Mouse (Mus musculus): Measurements from ENCODE around the gene Olfr149. TPM values are rescaled to one million over a fixed set of nuclear protein-coding genes. Genes with fewer than 3 reads are reported as not detected.
"Not testable (repeated sequence)": the region's sequence is repeated elsewhere in the genome, so short reads cannot be mapped to it uniquely, and the experiment has no call there.

The Olfr149 gene
- not detected in 2 replicates for polyA plus RNA-seq (2015; fragmentation: Nextera tagmentation; extraction: Ambion mirVana)

DNA sequence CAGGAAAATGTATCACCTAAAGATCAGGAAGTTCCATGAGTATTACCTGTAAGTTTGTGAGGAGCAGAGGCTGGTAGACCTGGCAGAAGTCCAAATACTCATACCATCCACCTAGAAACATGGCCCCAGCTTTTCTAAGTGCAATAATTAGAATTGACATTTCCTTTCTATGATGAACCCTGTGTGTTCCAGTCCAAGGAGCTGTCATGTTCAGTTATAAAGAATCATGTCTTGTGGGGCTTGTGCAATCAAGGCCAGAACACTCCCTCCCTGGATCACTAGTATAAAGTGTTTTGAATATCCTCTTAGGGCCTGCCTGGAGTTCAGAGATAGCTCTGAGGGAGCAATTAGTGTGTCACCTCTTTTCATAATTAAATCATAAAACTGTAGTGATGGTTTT is at the start of gene Olfr149:
TSS of gene Olfr149 (minus strand) at position 101 of the 400 bp plus-strand sequence.
- no peak for ATAC-seq
- no peak within 1 kb of the TSS for H3K4me2 ChIP-seq (replicated peaks)

DNA sequence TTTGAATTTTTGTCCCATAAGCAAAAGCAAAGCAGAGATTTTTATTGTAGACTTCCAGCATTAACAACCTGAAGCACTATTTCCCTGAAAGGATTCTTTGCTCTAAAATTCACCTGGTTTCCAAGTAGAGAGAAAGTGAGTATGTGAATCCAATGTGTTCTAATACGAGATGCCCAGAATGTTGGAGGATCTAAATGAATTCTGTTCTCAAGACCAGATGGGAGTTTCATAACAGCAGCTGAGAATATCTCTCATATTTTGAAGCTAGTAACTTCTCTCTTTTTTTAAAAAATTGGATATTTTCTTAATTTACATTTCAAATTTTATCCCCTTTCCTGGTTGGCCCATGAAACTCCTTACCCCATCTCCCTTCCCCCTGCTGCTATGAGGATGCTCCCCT is 39.5 kb upstream of the Olfr149 start:
- WGBS, result 86% methylated on average over 1 of the region's 1 CpGs
- Histone ChIP-seq H3K36me3 (no peaks in the 10 kb centered on the region), H3K27ac (no peak overlapping the region), H3K4me1 (replicated peaks) (no peaks in the 10 kb centered on the region), H3K27me3 (replicated peaks) (no peaks in the 10 kb centered on the region), H3K9me3 (no peaks in the 10 kb centered on the region), H3K4me2 (replicated peaks) (no peak overlapping the region), H3K4me3 (replicated peaks) (no peak overlapping the region), H3K9ac (no peak overlapping the region)
- ATAC-seq, result no peak

More for the DNA sequence above, at the start of gene Olfr149:
- Histone ChIP-seq H3K27me3 (replicated peaks) (no peaks in the 10 kb centered on the region), H3K36me3 (no peaks in the 10 kb centered on the region), H3K9ac (no peak within 1 kb of the TSS), H3K9me3 (no peaks in the 10 kb centered on the region), H3K27ac (no peak within 1 kb of the TSS), H3K4me3 (replicated peaks) (no peak within 1 kb of the TSS), H3K4me1 (replicated peaks) (no peaks in the 10 kb centered on the region)

DNA sequence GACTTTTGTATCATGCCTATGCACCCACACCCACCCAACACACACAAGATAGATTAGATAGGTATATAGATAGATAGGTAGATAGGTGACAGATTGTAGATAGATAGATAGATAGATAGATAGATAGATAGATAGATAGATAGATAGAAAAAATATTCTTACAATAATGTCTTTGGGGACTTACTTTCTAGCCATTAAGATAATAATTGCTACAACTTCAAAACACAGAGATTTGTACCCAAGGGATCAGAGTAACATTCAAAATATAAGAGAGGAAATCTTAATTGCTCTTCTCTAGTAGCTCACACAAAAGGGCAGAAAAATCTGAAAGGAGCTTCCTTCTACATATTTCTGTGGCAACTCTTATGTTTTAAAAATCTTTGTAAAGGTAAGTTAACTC is 39.0 kb upstream of the Olfr149 start, which contains the start of gene Olfr967:
TSS of gene Olfr967 (plus strand) at position 301 of the 400 bp plus-strand sequence.
- H3K27ac ChIP-seq, result no peak within 1 kb of the TSS
- no peaks in the 10 kb centered on the region for H3K36me3 ChIP-seq
- H3K27me3 ChIP-seq (replicated peaks), result no peaks in the 10 kb centered on the region
- ATAC-seq, result no peak
- H3K4me3 ChIP-seq (replicated peaks), result no peak within 1 kb of the TSS
- no peak within 1 kb of the TSS for H3K4me2 ChIP-seq (replicated peaks)
- no peaks in the 10 kb centered on the region for H3K9me3 ChIP-seq
- no peak within 1 kb of the TSS for H3K9ac ChIP-seq
- no peaks in the 10 kb centered on the region for H3K4me1 ChIP-seq (replicated peaks)

DNA sequence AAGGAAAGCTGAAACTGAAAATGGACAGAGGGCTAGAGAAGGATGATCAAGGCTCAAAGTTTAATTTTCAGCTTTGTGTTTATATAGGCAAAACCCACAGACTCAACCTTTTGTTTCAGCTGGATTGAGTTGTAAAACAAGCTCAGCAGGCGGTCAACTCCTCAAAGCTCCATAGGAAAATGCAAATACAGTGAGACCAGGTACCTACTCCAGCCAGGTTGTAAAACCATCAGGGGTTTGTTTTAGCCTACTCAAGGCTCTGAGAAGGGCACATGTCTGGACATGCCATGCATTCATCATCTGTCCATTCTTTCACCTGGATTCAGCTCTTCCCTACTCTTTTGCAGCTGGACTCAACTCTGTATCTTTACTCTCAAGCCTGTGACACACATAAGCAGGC is 33.8 kb upstream of the Olfr149 start:
- no peaks in the 10 kb centered on the region for H3K4me1 ChIP-seq (replicated peaks)
- ATAC-seq, result no peak
- no peaks in the 10 kb centered on the region for H3K27me3 ChIP-seq (replicated peaks)
- no peak overlapping the region for H3K4me2 ChIP-seq (replicated peaks)
- no peaks in the 10 kb centered on the region for H3K36me3 ChIP-seq
- no peaks in the 10 kb centered on the region for H3K9me3 ChIP-seq
- WGBS, result 75% methylated on average over 1 of the region's 1 CpGs
- no peak overlapping the region for H3K4me3 ChIP-seq (replicated peaks)
- H3K9ac ChIP-seq, result no peak overlapping the region
- H3K27ac ChIP-seq, result no peak overlapping the region

DNA sequence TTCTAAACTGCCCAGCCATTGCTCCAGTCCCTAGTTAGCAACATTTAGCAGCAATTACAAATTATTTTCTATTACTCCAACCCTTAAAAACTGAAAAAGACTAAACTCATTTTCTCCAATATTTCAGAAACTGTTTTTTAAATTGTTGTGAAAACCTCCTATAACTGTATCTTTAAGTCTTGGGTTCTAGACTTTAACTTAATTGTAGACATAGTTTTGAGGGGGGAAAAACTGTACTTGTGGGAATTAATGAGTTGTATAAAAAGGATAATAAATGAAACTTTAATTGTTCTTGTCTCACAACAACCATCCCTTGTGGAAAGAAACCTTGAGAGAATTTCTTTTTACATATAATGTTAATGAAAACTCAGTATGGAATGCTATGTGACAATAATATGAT is 23.8 kb upstream of the Olfr149 start, which contains the start of gene Olfr150:
TSS of gene Olfr150 (plus strand) at position 301 of the 400 bp plus-strand sequence.
- no peaks in the 10 kb centered on the region for H3K9me3 ChIP-seq
- H3K9ac ChIP-seq, result no peak within 1 kb of the TSS
- no peaks in the 10 kb centered on the region for H3K36me3 ChIP-seq
- no peaks in the 10 kb centered on the region for H3K27me3 ChIP-seq (replicated peaks)
- no peak within 1 kb of the TSS for H3K4me2 ChIP-seq (replicated peaks)
- no peak within 1 kb of the TSS for H3K27ac ChIP-seq
- H3K4me1 ChIP-seq (replicated peaks), result no peaks in the 10 kb centered on the region
- H3K4me3 ChIP-seq (replicated peaks), result no peak within 1 kb of the TSS
- ATAC-seq, result no peak

DNA sequence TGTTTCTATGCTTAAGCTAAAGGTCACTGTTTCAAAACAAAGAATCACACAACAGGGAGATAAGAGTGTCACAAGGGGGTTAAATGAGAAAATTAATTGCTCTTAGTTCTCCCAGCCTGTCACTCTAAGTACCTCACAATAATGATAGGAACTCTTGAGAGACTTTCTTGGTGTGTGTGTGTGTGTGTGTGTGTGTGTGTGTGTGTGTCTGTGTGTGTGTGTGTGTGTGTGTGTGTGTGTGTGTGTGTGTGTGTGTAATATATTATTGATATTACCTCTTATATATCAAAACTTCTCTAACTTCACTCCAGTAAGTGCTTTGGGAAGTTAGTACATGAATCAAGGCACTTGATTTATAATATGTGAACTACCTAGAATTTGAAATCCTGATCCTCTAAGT is 4.1 kb upstream of the Olfr149 start, which contains the start of gene Olfr965:
TSS of gene Olfr965 (plus strand) at position 301 of the 400 bp plus-strand sequence.
- Histone ChIP-seq H3K4me3 (replicated peaks) (no peak within 1 kb of the TSS), H3K27me3 (replicated peaks) (no peaks in the 10 kb centered on the region), H3K4me1 (replicated peaks) (no peaks in the 10 kb centered on the region), H3K27ac (no peak within 1 kb of the TSS), H3K36me3 (no peaks in the 10 kb centered on the region), H3K9me3 (no peaks in the 10 kb centered on the region), H3K9ac (no peak within 1 kb of the TSS), H3K4me2 (replicated peaks) (no peak within 1 kb of the TSS)
- no peak for ATAC-seq

DNA sequence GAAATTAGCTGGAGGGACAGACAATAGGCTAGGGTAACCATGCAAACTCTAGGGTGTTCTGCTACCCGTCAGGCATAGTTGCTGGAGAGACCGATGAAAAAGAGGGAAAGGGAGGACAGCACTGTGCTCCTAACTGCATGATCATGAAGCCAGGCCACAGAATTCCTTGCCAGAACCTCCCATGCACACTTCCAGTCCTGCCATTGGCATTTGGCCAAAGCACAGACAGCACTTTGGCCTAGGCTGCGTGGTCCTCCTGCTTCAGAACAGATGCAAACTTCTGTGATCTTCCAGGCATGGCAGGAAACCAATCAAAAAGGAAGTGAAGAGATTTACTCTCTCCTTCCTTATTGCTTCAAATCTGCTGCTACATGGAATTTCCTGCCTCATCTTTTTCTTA is 2.0 kb upstream of the Olfr149 start:
- Histone ChIP-seq H3K4me1 (replicated peaks) (no peaks in the 10 kb centered on the region), H3K27me3 (replicated peaks) (no peaks in the 10 kb centered on the region), H3K4me2 (replicated peaks) (no peak overlapping the region), H3K9me3 (no peaks in the 10 kb centered on the region), H3K36me3 (no peaks in the 10 kb centered on the region), H3K9ac (no peak overlapping the region), H3K27ac (no peak overlapping the region), H3K4me3 (replicated peaks) (no peak overlapping the region)
- WGBS, result 55% methylated on average over 3 of the region's 3 CpGs
- ATAC-seq, result peak; percentile 41; the same call in 1 of the 2 replicates

DNA sequence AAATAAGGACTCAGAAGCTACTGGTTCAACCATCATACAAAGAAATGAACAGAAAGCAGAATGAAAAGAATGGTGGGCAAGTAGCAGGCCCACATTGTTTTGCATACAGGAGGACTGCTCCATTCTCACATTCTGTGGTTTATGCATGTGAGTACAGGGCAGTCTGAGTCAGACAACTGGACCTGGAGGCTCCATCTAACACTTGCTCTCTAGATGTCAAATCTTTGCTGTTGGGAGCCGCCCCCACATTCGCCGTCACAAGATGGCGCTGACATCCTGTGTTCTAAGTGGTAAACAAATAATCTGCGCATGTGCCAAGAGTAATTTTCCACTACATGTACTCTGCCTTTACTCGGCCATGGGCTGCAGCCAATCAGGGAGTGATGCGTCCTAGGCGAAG is 5.8 kb downstream of the Olfr149 start:
- not testable (repeated sequence) for H3K4me2 ChIP-seq (replicated peaks); H3K4me1 ChIP-seq (replicated peaks); H3K9me3 ChIP-seq; ATAC-seq; H3K27ac ChIP-seq; H3K4me3 ChIP-seq (replicated peaks); H3K36me3 ChIP-seq; H3K27me3 ChIP-seq (replicated peaks); H3K9ac ChIP-seq
- WGBS, result 79% methylated on average over 8 of the region's 8 CpGs

DNA sequence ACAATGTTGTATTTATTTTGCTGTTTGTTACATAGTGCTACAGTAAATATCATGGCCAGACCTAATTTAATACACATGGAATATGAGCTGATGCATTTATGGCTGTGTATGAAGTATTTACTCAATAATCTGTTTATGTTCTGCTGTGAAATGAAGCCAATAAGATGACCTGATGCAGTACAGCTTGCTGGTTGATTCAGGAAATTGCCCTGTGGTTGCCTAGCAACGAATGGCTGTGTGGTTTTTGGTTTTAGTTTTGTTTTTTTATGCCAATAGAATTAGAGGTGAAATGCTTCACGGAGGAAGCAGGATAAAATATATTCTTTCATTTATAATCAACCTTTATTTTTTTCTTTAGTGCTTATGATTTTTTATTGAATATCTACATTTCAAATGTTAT is 27.6 kb downstream of the Olfr149 start:
- Histone ChIP-seq H3K9me3 (no peaks in the 10 kb centered on the region), H3K36me3 (no peaks in the 10 kb centered on the region), H3K4me3 (replicated peaks) (no peak overlapping the region), H3K4me2 (replicated peaks) (no peak overlapping the region), H3K27me3 (replicated peaks) (no peaks in the 10 kb centered on the region), H3K9ac (no peak overlapping the region), H3K27ac (no peak overlapping the region), H3K4me1 (replicated peaks) (no peaks in the 10 kb centered on the region)
- 69% methylated on average over 2 of the region's 2 CpGs for WGBS
- no peak for ATAC-seq

DNA sequence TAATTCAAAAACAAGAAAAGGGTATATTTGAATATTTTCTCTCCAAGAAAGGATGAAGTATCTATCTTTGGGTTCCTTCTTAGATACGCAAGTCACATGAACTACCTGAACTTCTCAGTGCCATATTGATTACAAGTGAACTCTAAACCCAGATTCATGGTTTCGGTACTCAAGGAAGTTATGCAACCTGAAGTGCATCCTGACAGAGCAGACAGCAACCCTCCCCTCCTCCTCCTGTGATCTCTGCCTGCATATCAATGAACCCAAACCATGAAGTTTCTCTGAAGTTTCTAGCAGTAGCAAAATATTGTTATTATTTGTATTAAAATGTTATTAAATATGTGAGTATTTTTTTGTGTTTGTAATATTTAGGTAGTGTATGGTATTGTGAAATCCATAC is 28.4 kb downstream of the Olfr149 start:
- no peaks in the 10 kb centered on the region for H3K27me3 ChIP-seq (replicated peaks)
- no peak overlapping the region for H3K4me2 ChIP-seq (replicated peaks)
- no peaks in the 10 kb centered on the region for H3K4me1 ChIP-seq (replicated peaks)
- no peaks in the 10 kb centered on the region for H3K9me3 ChIP-seq
- H3K9ac ChIP-seq, result no peak overlapping the region
- 94% methylated on average over 2 of the region's 2 CpGs for WGBS
- H3K27ac ChIP-seq, result no peak overlapping the region
- H3K36me3 ChIP-seq, result no peaks in the 10 kb centered on the region
- ATAC-seq, result no peak
- no peak overlapping the region for H3K4me3 ChIP-seq (replicated peaks)

DNA sequence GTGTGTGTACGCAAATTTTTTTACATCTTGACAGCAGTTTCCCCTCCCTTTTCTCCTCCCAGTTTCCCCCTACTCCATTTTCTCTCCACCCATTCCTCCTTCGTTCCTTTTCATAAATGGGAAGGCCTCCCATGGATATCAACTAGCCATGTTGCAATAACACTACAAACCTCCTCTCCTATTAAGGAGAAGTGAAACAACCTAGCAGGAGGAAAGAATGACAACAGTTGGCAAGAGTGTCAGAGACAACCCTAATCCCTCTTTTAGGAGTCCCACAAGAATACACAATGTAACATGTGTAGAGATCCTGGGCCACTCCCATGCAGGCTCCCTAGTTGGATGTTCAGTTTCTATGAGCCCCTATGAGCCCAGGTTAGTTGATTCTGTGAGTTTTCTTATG is 32.1 kb downstream of the Olfr149 start:
- Histone ChIP-seq H3K4me2 (replicated peaks) (no peak overlapping the region), H3K9me3 (no peaks in the 10 kb centered on the region), H3K4me1 (replicated peaks) (no peaks in the 10 kb centered on the region), H3K36me3 (no peaks in the 10 kb centered on the region), H3K4me3 (replicated peaks) (no peak overlapping the region), H3K27ac (no peak overlapping the region), H3K9ac (no peak overlapping the region), H3K27me3 (replicated peaks) (no peaks in the 10 kb centered on the region)
- no peak for ATAC-seq
- 88% methylated on average over 2 of the region's 2 CpGs for WGBS

DNA sequence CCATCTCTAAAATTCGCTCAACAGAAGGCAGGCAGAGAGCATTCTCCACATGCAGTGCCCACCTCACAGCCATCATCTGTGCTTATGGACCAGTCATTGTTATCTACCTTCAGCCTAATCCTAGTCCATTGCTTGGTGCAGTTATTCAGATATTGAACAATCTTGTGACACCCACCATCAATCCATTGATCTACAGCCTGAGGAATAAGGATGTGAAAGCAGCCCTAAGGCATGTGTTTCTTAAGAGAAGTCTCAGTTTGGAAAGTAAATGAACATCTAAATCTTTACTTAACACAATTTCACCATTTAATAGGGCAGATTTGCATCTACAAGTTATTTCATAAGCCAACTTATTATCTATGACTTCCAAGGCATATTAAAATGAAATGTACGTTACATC is 37.2 kb downstream of the Olfr149 start:
- Histone ChIP-seq H3K27me3 (replicated peaks) (no peaks in the 10 kb centered on the region), H3K4me1 (replicated peaks) (no peaks in the 10 kb centered on the region), H3K4me2 (replicated peaks) (no peak overlapping the region), H3K36me3 (no peaks in the 10 kb centered on the region), H3K27ac (no peak overlapping the region), H3K9me3 (no peaks in the 10 kb centered on the region), H3K4me3 (replicated peaks) (no peak overlapping the region), H3K9ac (no peak overlapping the region)
- no peak for ATAC-seq
- WGBS, result 82% methylated on average over 2 of the region's 2 CpGs

DNA sequence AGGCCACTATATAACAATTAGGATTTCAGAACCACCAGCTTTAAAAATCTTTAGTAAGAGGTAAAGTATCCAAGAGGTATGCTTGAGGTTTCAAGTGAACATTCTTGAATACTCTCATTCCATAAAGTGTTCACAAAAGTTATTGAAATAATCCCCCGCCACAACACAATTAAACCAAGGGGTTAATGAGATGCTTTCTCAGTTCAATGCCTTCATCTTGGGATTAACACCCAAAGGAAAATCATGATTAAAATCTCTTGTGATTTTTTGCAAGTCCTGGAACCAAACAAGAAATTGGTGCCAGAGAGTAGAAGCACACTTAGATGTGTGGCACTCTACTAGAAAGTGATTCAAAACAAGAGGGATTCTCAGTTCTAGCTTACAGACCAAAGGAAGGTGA is 40.0 kb downstream of the Olfr149 start, which contains the start of gene Olfr963:
TSS of gene Olfr963 (plus strand) at position 301 of the 400 bp plus-strand sequence.
- WGBS, result 95% methylated on average over 1 of the region's 1 CpGs
- Histone ChIP-seq H3K9ac (no peak within 1 kb of the TSS), H3K9me3 (no peaks in the 10 kb centered on the region), H3K36me3 (no peaks in the 10 kb centered on the region), H3K27ac (no peak within 1 kb of the TSS), H3K4me3 (replicated peaks) (no peak within 1 kb of the TSS), H3K4me2 (replicated peaks) (no peak within 1 kb of the TSS), H3K27me3 (replicated peaks) (no peaks in the 10 kb centered on the region), H3K4me1 (replicated peaks) (no peaks in the 10 kb centered on the region)
- ATAC-seq, result no peak

All from intestine, embryonic 15.5 days (tissue).